Mouse (Mus musculus) forebrain, postnatal 0 days (tissue): ENCODE data around the gene Cpeb3. TPM values are rescaled to one million over a fixed set of nuclear protein-coding genes. Genes with fewer than 3 reads are reported as not detected.

Experiments used
- ATAC-seq: fragments of 200-750 bp; cut with Nextera tagmentation; 2 replicates; pipeline ENCODE4 v1.8.0; 2017; ENCODE audit warnings: mild to moderate bottlenecking, moderate library complexity
- DNase-seq: peaks from one replicate; pipeline ENCODE4 v3.0.0-alpha.2; 2015
- H3K27ac ChIP-seq: fragments of 300-500 bp; sonication (generic); 2 replicates; pipeline ENCODE4 v1.5.1; 2014; ENCODE audit warnings: low read depth, mild to moderate bottlenecking, antibody characterized with exemption, low read length, moderate library complexity, mixed read lengths
- H3K27me3 ChIP-seq: fragments of 300-500 bp; sonication (generic); 2 replicates; pipeline ENCODE4 v1.6.1; 2014; ENCODE audit warnings: mild to moderate bottlenecking, low read length, mixed read lengths; ENCODE audit not compliant: insufficient read depth
- H3K36me3 ChIP-seq: fragments of 300-500 bp; sonication (generic); 2 replicates; pipeline ENCODE4 v1.6.1; 2014; ENCODE audit warnings: mild to moderate bottlenecking, moderate library complexity; ENCODE audit not compliant: insufficient read depth
- H3K4me1 ChIP-seq: fragments of 300-500 bp; sonication (generic); 2 replicates; pipeline ENCODE4 v1.6.1; 2014; ENCODE audit warnings: antibody characterized with exemption; ENCODE audit not compliant: insufficient read depth
- H3K4me2 ChIP-seq: fragments of 300-500 bp; sonication (generic); 2 replicates; pipeline ENCODE4 v1.6.1; 2014; ENCODE audit warnings: low read depth, mild to moderate bottlenecking, moderate library complexity
- H3K4me3 ChIP-seq: fragments of 300-500 bp; sonication (generic); 2 replicates; pipeline ENCODE4 v1.5.1; 2014; ENCODE audit warnings: low read depth, low read length, mixed read lengths
- H3K9ac ChIP-seq: fragments of 300-500 bp; sonication (generic); 2 replicates; pipeline ENCODE4 v1.6.1; 2014; ENCODE audit warnings: mild to moderate bottlenecking
- H3K9me3 ChIP-seq: fragments of 300-500 bp; sonication (generic); 2 replicates; pipeline ENCODE4 v1.6.1; 2016; ENCODE audit warnings: low read length
- CTCF ChIP-seq: sonication (generic); IDR thresholded peaks from 2 replicates; pipeline ENCODE4 v1.5.1; 2016; ENCODE audit warnings: antibody characterized with exemption, control low read depth, low read depth
- whole genome bisulfite sequencing: fragments of 180-500 bp; shearing (Covaris S2); extraction: QIAGEN DNeasy Blood & Tissue Kit; methylation state at CpG from one replicate; pipeline ENCODE4 v1.1.7; 2014; 5-methylcytosine and 5-hydroxymethylcytosine counted together
- polyA plus RNA-seq: library from polyadenylated mRNA; unstranded; fragments of >200 nt; fragmentation: Nextera tagmentation; extraction: Ambion mirVana; gene quantifications from 2 replicates; pipeline ENCODE4 v1.2.1, GENCODE M21; 2015
- total RNA-seq: library from RNA; depleted of rRNA; stranded (reverse); fragments of >200 nt; gene quantifications from 2 replicates; pipeline ENCODE4 v1.2.3, GENCODE M21; 2014

Gene Cpeb3
- total and polyA plus RNA-seq, 2 experiments from 2014 or later: 7.9 to 12.9 TPM

GRCm38 (mm10) chr19:37076646-37077045 is 131.8 kb downstream of the Cpeb3 start:
- Histone ChIP-seq H3K9me3 (no peaks in the 10 kb centered on the region), H3K4me3 (no peak overlapping the region), H3K4me1 (no peaks in the 10 kb centered on the region), H3K9ac (no peak overlapping the region), H3K27me3 (no peaks in the 10 kb centered on the region), H3K27ac (no peak overlapping the region), H3K36me3 (peaks cover 3% of the 10 kb centered on the region; the same call in 1 of the 2 replicates), H3K4me2 (no peak overlapping the region)
- WGBS: 89% methylated on average over 4 of the region's 4 CpGs
- no peak for TF ChIP-seq CTCF
- no peak for ATAC-seq
- DNase-seq: no peak

- Histone ChIP-seq H3K27ac (no peak overlapping the region), H3K9me3 (no peaks in the 10 kb centered on the region), H3K4me3 (no peak overlapping the region), H3K27me3 (no peaks in the 10 kb centered on the region), H3K36me3 (peaks cover 3% of the 10 kb centered on the region; the same call in 1 of the 2 replicates), H3K4me2 (no peak overlapping the region), H3K9ac (no peak overlapping the region), H3K4me1 (no peaks in the 10 kb centered on the region)
- TF ChIP-seq CTCF: no peak
- WGBS: 56% methylated on average over 2 of the region's 2 CpGs
- ATAC-seq: no peak
- no peak for DNase-seq
These were observed 132.3 kb downstream of the Cpeb3 start for GRCm38 (mm10) chr19:37076116-37076515.

GRCm38 (mm10) chr19:37075690-37076089 is 132.7 kb downstream of the Cpeb3 start:
- H3K36me3 ChIP-seq: peaks cover 3% of the 10 kb centered on the region; the same call in 1 of the 2 replicates
- TF ChIP-seq CTCF: no peak
- ATAC-seq: no peak

GRCm38 (mm10) chr19:37074726-37075125 is 133.7 kb downstream of the Cpeb3 start:
- H3K27ac ChIP-seq: no peak overlapping the region
- H3K4me1 ChIP-seq: no peaks in the 10 kb centered on the region
- no peak for TF ChIP-seq CTCF
- DNase-seq (no peak), ATAC-seq (no peak)
- no peak overlapping the region for H3K4me2 ChIP-seq
- 88% methylated on average over 5 of the region's 5 CpGs for WGBS
- H3K9me3 ChIP-seq: no peaks in the 10 kb centered on the region
- peaks cover 3% of the 10 kb centered on the region; the same call in 1 of the 2 replicates for H3K36me3 ChIP-seq
- H3K9ac ChIP-seq: no peak overlapping the region
- no peaks in the 10 kb centered on the region for H3K27me3 ChIP-seq
- H3K4me3 ChIP-seq: no peak overlapping the region

More at GRCm38 (mm10) chr19:37075690-37076089, 132.7 kb downstream of the Cpeb3 start:
- no peaks in the 10 kb centered on the region for H3K4me1 ChIP-seq
- H3K9ac ChIP-seq: no peak overlapping the region
- H3K4me3 ChIP-seq: no peak overlapping the region
- H3K9me3 ChIP-seq: no peaks in the 10 kb centered on the region
- H3K4me2 ChIP-seq: no peak overlapping the region
- DNase-seq: no peak
- no peak overlapping the region for H3K27ac ChIP-seq
- WGBS: 76% methylated on average over 7 of the region's 7 CpGs
- H3K27me3 ChIP-seq: no peaks in the 10 kb centered on the region

GRCm38 (mm10) chr19:37074276-37074675 is 134.1 kb downstream of the Cpeb3 start:
- ATAC-seq: no peak
- 97% methylated on average over 3 of the region's 3 CpGs for WGBS
- H3K9me3 ChIP-seq: no peaks in the 10 kb centered on the region

GRCm38 (mm10) chr19:37072871-37073629 is 135.4 kb downstream of the Cpeb3 start:
- TF ChIP-seq CTCF: no peak
- no peaks in the 10 kb centered on the region for H3K9me3 ChIP-seq
- no peak overlapping the region for H3K4me3 ChIP-seq
- no peak overlapping the region for H3K4me2 ChIP-seq
- H3K4me1 ChIP-seq: no peaks in the 10 kb centered on the region
- ATAC-seq (no peak), DNase-seq (no peak)
- 58% methylated on average over 5 of the region's 5 CpGs for WGBS
- no peak overlapping the region for H3K27ac ChIP-seq
- no peaks in the 10 kb centered on the region for H3K27me3 ChIP-seq
- no peak overlapping the region for H3K9ac ChIP-seq
- H3K36me3 ChIP-seq: peaks cover 3% of the 10 kb centered on the region; the same call in 1 of the 2 replicates

More at GRCm38 (mm10) chr19:37074276-37074675, 134.1 kb downstream of the Cpeb3 start:
- Histone ChIP-seq H3K27ac (no peak overlapping the region), H3K4me1 (no peaks in the 10 kb centered on the region), H3K36me3 (peaks cover 3% of the 10 kb centered on the region; the same call in 1 of the 2 replicates), H3K27me3 (no peaks in the 10 kb centered on the region), H3K4me2 (no peak overlapping the region), H3K9ac (no peak overlapping the region), H3K4me3 (no peak overlapping the region)
- no peak for DNase-seq
- no peak for TF ChIP-seq CTCF

- no peaks in the 10 kb centered on the region for H3K27me3 ChIP-seq
- DNase-seq: no peak
- H3K36me3 ChIP-seq: no peaks in the 10 kb centered on the region
- no peaks in the 10 kb centered on the region for H3K4me1 ChIP-seq
- no peak for ATAC-seq
- H3K4me2 ChIP-seq: no peak overlapping the region
- WGBS: 82% methylated on average over 4 of the region's 4 CpGs
- no peaks in the 10 kb centered on the region for H3K9me3 ChIP-seq
- no peak for TF ChIP-seq CTCF
- H3K27ac ChIP-seq: no peak overlapping the region
- no peak overlapping the region for H3K4me3 ChIP-seq
- H3K9ac ChIP-seq: no peak overlapping the region
These were observed 139.2 kb downstream of the Cpeb3 start for GRCm38 (mm10) chr19:37069243-37069642.
